Mouse (Mus musculus) layer of hippocampus, postnatal 36 days (tissue): ENCODE data around the gene Pid1. TPM values are rescaled to one million over a fixed set of nuclear protein-coding genes. Genes with fewer than 3 reads are reported as not detected.
A peak's percentile ranks its signal among the peaks of the same experiment; 100 is the strongest.
"Not testable (repeated sequence)": the region's sequence is repeated elsewhere in the genome, so short reads cannot be mapped to it uniquely, and the experiment has no call there.

ENCODE experiments used
- DNase-seq, 2 experiments: peaks; one replicate each; pipeline ENCODE4 v3.0.0; 2022
- total RNA-seq, 2 experiments: library from RNA; stranded (reverse); gene quantifications; 2 replicates each; pipeline ENCODE4 v1.2.3; 2021

Pid1 gene
- total RNA-seq, 2 experiments from 2014 or later: 33.8 to 38.5 TPM

DNA sequence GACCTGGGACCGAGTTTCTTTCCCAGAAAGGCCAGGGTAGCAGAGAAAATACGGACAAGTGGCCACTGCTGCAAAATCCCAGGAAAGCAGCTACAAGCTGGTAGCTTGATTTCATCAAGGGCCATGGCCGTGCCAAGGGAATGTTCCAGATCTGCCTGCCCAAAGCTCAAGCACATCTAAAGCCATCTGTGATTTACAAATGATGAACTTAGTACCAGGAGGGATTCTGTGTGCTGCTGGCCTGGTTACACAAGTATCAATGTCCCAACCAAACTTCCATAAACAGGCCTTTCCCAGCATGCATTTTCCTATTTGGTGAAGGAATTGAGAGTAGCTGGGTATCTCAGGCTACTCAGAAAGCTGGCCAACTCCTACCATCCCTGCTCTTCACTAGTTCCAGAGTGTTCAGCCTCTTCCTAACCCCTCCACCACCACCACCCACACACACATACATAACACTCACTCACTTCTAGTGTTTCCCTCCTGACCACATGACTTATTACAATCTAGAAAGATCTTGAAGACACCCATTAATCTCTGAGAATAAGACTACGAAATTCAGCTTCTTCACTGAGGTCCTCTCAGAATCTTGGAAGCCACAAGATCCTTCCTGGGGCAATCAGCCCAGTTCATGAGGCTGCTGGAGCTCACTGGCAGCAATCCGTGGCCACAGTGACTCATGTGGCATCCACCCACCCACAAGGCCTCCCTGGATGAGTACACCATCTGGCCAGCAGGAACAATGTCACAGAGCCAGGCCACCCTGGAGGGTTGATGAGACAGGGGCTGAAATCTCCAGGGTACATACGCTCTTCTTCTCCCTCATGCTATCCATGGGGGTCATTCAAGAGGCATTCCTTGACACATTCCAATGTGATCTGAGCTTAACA is 4.1 kb downstream of the Pid1 start:
- DNase-seq: no peak

DNA sequence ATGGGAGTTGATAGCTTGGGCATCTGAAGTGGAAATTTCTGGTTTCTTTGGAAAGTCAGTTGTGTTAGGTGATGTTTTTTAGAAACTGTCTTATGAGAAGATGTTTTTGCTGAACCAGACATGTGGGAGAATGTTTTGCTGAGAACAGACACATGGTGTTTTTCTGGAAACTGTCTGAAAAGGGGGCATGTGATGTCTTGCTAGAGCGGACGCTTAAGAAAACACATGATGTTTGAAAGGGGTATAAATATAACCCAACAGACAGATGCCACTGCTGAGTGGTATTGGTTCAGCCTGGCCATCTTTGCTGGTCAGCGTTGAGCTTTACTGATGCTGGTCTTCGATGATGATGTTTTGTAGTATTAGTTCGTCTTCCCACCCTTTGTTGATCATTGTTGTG is 6.8 kb downstream of the Pid1 start:
- no peak for DNase-seq

DNA sequence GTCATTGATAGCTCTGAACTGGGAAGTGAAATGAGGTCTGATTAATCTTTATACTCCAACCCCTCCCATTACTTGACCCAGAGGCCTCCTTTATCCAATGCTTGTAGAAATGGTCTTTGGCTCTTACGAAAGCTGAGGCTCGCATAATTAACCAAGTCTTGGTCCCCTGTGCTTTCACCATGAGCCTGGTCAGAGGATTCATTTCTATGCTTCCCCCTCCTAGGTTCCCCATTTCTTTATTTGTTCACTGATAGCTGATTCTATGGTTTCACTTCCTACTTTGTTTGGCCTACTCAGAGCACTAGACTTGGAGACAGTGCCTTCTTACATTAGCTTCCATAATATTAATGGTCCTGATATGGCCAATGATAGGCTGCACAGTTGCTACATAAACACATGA is 13.7 kb downstream of the Pid1 start:
- no peak for DNase-seq

DNA sequence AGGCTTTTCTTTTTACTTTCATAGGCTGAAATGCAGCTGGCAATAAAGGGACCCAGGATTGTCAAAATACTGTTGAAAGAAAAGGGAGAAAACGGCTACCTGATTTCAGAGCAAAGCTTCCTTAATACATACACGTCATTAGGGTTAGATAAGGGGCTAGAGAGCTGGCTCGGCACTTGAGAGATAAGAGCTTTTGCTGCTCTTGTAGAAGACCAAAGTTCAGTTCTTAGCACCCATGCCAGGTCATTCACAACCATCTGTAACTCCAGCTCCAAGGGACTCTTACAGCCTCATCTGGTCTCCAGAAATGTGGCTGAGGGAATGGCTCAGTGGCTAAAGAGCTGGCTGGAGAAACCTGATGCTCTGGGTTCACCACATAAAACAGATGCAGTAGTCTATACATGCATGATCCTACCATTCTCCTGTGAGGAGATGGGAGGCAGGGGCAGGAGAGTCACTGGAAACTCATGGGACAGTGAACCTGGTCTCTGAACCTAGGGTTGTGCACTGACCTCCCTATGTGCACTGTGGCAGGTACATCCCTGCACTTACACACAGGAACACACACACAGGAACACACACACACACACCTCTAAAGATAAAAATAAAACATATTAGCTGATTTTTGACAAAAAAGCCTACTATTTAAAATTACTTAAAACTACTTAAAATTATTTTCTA is 16.0 kb downstream of the Pid1 start:
- no peak for DNase-seq

DNA sequence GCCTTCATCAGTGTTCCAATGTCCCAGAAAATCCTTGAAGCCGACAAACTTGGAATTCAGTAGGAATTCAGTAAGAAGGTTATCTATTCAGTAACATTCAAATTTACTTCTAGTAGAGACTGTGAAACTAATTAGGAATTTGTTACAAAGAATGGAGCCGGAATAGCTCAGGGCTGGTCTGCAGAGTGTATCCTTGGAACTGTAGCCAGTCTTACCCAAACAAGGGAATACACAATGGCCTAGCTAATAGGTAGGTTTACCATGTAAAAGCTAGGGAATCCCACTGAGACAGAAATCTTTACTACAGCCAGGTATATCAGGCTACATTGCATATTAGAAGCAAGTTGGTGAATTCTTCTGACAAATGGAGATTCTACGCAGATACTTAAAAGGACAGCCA is 31.2 kb downstream of the Pid1 start:
- not testable (repeated sequence) for DNase-seq

DNA sequence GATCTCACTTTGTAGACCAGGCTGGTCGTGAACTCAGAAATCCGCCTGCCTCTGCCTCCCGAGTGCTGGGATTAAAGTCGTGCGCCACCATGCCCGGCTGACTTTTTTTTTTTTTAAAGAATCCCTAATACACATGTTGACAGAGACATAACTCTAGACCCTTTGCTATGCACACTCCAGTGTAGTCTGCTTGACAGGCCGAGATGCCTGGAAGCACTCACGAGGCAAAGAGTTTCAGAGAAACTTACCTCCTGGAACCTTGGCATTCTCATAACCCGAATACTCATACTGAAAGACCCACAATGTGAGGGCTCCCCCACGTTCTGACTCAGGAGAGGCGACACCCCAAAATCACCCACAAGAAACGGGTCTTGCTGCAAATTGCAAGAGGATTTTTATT is 32.1 kb downstream of the Pid1 start:
- DNase-seq: not testable (repeated sequence)

DNA sequence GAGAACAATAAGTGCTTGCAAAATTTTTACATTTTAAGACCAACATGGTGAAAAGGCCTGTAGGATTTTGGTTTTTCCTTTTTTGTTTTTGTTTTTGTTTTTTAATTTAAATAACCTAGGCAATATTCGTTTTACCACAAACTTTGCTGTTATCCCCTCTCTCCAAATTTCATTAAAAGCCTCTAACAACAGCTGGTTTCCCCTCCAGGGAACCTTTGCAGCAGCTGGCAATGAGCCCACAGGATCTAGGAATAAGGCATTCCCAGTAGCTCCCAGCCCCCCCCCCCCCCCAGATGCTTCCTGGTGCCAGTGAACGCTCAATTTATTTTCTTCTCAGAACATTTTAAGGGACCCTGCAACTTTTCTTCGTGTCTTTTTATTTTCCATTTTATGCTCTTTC is 38.7 kb downstream of the Pid1 start:
- no peak for DNase-seq

DNA sequence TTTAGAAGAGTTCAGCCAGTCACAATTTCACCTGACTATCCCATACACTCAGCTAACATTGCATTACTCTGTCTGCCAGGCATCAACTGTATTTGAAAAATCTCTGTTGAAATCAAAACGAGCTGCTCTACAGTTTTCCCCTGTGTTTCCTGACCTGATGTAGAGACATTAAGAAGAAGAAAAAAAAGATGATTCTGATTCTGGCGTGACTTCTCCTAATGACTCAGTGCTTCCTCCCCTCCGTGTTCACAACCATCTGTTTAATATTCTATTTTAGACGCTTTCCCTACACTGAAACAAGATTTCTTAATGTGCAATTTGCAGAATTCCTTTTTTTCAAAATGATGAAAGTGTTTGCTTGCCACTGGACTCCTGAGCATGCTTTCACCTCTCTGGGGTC is 42.7 kb downstream of the Pid1 start:
- no peak for DNase-seq

DNA sequence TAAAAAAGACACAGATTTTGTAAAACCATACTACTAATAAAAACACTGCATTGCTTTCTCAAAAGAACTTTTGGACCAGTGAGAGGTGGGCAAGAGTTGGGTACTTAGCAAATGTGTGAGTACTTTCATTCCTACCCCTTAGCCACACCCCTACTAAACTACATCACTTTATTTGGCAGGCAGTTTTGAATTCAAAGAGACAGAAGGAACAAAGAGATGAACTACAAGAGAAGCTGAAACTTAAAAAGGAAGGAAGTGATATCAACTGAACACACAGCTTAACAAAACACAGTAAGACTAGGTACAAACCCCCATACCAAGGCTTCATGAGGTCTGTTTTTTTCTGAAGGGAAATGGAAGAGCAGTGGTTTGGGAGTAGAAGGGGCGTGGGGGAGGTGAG is 45.4 kb downstream of the Pid1 start:
- no peak for DNase-seq

DNA sequence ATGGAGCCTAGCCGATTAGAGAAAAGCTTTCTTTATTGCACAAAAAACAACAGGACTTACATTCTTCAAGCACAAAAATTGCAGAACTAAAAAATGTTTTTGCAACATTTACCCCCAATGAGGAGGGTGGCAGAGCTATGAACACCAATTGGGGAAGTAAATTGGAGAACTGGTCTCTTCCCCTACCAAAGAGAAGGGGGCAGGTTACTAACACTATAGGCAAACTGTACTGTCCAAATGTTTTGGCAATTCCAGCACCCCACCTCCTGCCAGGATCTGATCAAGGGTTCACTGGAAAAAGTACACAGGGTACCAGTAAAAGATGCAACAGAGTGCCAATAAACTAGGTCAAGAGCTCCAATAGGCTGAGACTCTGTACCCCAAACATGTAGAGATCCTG is 46.2 kb downstream of the Pid1 start:
- DNase-seq: no peak

DNA sequence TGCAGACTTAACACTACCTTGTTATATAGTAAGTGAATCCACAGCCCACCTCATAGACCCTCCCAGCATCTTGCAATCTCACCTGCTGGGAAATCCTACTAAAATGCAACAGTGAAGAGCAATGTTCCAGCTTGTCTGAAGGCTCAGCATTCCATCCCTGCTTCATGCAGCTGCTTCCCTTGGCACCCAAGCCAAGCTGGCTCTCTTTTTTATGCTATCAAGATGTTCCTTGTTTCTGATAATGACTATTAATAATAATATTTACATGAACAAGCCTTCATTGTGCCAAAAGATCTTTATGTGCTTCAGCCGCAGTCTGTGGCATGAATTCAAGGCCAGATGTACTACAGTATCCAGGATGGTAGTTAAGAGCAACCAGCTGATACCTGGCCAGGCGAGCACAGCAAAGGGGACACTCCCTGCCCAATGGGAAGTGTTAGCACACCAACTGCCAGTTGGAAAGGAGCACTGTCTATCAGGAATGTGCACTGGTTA is 54.0 kb downstream of the Pid1 start:
- DNase-seq: peak; percentile 16 to 42

DNA sequence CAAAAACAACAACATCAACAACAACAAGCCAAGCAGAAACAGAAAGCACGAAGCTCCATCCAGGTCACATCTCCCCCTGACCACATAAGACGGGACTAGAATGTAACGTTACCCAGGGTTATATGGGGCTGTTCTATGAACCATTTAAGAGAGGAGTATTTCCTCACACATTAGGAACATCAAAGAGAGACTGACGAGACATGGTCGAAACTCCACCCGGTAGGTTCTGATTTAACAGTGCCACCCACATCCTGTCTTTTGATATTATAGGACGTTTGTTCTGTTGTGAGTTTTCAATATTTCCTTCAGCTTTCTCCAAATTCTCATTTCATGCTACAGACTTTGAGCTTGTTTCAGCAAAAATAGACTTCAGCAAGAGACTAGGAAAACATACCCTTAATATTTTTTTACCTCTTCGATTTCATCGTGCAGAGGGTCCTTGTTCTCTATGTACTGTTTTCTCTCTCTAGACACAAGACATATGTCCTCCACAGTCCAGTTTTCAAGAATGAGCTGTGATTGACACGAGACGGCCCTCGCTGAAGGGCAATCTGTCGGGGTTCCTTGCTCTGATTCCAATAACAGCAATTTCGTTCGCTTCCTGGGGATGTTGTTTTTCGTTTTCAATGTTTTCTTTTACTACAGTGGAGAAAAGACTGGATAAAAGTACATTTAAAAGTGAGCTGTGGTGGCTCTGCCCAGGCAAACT is 58.1 kb downstream of the Pid1 start:
- DNase-seq: no peak

DNA sequence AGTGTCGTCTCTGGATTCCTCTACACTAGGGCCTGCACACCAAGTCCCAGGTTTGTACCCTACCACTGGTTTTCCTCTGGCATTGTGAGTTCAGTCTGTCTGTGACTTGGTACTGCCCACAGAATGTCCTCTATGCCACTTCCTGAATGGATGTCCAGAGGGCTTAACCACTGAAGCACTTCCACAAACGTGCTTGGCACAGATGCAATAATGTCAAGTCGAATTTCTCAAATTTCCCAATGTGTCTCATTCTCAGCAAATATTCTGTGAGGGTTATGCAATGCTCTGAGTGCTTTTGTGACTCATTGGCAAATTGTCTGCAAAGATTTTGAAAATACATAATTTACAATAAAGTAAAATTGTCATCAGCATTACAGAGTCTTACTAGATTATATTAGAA is 61.2 kb downstream of the Pid1 start:
- no peak for DNase-seq

DNA sequence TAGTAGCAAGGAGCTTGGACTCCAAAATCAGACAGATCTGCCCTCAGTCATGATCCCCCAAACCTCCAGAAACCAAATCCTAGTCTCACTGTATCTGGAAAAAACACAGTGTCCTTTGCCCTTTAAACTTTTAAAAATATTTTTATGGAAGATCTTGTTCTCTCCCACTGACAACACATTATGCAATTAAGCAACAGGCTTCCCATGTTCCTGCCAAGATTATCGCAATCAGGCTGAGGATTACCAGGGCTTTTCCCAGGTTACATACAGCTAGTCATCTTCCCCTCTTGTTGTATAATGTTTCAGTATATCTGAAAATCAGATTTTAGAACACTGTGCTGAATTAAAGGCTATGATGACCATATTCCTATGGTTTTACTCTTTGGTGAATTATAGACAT is 64.3 kb downstream of the Pid1 start:
- DNase-seq: no peak

DNA sequence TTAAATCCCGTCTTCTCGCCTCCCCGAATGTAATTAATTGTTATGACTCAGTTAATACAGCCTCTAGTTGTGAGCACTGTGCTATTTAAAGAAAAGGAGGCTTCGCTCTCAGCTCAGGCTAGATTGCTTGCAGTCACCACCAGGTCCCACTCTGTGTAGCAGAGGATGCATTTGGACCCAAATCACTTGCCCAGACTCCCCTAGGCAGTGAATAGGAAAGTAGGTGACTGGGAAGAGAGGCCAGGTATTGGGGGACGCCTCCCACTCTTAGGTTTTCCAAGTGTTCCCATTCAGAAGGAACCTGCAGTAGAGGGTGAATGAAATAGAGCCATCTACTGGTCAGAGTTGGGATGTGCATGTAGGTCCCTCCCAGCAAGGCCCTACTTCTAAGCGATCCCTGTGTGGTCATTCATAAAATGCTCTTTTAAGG is 77.3 kb downstream of the Pid1 start:
- DNase-seq: peak; percentile 64 to 75

DNA sequence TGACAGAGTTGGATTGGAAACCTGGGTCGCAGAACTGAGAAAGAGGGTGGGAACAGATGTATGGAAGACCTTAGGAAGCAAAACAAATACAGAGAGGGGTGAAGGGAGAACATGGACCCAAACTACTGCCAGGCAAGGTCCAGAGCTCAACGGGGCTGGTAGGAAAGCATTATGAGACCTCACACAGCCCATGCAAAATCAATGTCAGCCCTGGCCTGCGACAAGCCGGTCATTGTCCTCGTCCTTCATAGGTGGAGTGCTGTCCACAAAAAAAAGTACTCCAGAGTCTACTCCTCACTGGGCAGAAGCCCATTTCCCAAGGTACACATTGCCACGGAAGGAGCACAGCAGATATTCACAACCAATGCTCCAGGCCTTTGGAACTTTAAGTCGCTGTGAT is 78.4 kb downstream of the Pid1 start:
- no peak for DNase-seq

DNA sequence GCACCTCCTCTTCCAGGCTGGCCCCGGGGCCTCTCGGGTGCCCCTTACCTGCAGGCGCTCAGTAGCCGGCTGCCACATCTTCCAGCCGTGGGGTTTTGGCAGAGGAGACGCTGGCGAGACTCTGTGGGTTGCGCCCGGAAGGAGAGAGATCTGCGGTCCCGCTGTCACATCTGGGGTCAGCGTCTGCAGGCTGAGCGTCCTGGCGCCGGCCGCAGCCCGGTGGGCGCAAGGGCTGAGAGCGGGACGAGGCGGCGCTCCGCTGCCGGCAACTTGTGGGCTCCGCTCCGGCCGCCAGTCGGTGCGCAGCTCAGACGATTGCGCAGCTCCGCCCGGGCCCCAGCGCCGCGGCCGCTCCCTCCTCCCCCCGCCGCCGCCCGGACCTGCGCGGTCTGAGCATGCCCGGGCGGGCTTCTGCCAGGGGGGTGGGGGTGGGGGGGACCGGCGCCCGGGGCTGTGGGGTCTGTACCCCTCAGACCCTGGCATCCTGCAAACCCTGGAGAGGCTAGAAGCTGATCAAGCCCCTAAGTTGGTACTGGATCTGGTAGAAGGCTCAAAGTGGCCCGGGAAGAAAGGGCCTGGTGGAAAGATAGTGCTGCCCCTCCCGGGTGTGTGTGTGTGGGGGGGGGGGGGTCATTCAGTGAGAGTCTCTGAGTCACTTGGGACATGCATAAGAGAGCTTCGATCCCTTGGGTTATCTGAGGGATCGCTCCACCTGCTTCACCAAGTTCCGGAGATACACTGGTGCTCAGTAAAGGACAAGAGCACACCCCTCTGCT is 79.5 kb downstream of the Pid1 start:
- DNase-seq: peak; percentile 53 to 54

DNA sequence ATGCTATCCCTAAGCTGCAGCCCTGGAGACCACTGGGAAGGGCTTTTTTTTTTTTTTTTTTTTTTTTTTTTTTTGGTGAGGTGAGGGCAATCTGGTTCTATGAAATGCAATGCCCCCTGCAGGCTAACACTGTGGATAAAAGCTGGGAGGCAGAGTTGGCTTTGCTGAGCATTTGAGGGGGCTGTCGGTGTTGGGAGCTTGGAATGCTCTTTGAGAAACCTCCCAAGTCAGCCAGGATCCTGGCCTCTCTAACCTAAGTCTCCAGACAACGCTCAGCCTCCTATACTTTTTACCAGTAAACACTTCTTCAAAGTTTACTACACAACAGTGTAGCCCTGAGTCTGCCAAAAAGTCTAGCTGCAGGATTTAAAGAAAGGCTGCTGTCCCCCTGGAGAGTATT is 80.9 kb downstream of the Pid1 start:
- peak; percentile 26 to 30 for DNase-seq

DNA sequence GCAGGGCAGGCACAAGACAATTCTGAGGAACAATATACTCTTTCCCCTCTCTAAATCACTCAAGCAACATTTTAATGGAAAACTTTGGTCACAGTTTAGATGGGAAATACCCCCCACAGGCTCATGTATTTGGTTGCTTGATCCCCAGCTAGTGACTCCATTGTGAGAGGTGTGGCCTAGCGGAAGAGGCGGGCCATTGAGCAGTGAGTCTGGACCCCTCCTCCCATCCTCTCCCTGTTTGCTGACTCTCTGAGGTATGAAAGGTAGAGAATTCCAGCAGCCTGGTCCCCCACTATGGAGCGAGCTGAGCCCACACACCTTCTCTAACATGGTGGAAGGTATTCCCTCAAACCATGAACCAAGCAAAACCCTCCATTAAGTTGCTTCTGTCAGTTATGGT is 83.8 kb downstream of the Pid1 start:
- DNase-seq: no peak

DNA sequence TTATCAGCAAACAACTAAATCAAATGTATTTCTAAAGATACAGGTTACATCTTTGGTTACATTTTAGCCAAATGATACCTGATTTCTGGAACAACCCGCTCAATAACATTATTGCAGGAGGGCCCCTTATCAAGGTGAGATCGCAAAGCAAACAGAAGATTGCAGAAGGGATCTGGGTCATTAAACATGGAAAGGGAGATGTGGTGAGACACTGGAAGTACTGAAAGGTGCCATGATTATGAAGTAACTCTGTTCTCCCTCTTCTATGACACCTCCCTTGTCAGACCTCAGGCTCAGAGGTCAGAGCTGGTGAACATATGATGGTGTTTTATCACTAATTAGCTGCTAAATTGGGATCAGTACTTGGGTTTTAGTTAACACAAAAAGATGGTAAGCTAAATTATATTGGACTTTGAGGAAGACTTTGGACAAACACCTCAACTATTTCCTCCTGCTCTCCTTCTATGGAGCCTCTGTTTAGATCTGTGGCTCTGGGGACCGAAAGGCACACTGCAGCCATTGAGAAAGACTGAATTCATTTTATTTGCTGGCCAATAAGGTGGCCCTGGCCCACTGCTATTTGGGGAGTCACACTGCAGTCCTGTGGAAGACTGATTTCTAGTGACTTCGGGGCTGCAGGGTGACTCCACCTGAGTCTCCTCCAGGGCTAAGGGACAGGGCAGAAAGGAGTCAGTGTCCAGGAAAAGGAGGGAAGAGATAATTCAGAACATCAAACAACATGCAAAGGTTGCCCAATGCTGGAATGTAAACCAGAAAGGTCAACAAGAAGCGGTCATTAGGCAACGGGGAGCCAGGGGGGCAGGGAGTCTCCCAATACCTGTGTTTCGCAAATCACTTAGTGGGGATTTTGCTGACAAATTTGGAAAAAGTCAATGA is 85.4 kb downstream of the Pid1 start:
- no peak for DNase-seq

DNA sequence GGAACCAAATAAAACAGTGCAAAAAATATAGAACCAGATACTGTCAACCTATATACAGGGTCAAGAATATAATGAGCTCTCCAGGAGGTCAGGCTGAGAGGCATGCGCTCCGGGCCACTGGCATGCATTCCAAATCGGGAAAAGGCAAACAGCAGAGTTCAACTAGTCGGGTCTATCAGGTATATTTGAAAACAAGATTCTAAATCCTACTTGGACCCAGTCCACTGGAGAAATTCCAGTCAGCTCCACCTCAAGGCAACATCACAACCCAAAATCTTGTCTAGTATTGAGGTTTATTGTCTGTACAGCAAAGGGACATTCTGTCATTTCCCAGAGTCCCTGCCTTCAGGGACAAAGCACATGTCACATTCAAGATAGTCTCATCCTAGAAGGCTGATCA is 91.0 kb downstream of the Pid1 start:
- DNase-seq: no peak
